Mouse (Mus musculus): ENCODE measurements at regions not wholly inside any gene's neighbourhood (a gene's known extent, or its start where the extent isn't known, plus 50 kb on each side); places are given as distances from the start of the nearest gene placed in this dataset.

GRCm38 (mm10) chr14:46706462-46706861 is 53.9 kb upstream of the Cdkn3 start:
- DNase-seq = no peak

- no peak for DNase-seq
These were observed 56.0 kb upstream of the Cdkn3 start for GRCm38 (mm10) chr14:46704316-46704751.

GRCm38 (mm10) chr14:46702669-46703435 is 57.5 kb upstream of the Cdkn3 start:
- peak; percentile 63 to 67 for DNase-seq

GRCm38 (mm10) chr14:46692571-46692970 is 67.8 kb upstream of the Cdkn3 start:
- no peak for DNase-seq

GRCm38 (mm10) chr14:46692067-46692466 is 68.3 kb upstream of the Cdkn3 start:
- DNase-seq = no peak

- DNase-seq = no peak
These were observed 77.6 kb upstream of the Cdkn3 start for GRCm38 (mm10) chr14:46682728-46683127.

- no peak for DNase-seq
These were observed 81.4 kb upstream of the Cdkn3 start for GRCm38 (mm10) chr14:46678935-46679334.

GRCm38 (mm10) chr14:46671482-46672225 is 88.7 kb upstream of the Cdkn3 start:
- DNase-seq = no peak

GRCm38 (mm10) chr14:46671062-46671461 is 89.3 kb upstream of the Cdkn3 start:
- DNase-seq = no peak

- DNase-seq = no peak
These were observed 89.9 kb upstream of the Cdkn3 start for GRCm38 (mm10) chr14:46670221-46671046.

GRCm38 (mm10) chr14:46668275-46668674 is 92.1 kb upstream of the Cdkn3 start:
- no peak for DNase-seq

GRCm38 (mm10) chr14:46664305-46664704 is 96.0 kb upstream of the Cdkn3 start:
- no peak for DNase-seq

- no peak for DNase-seq
These were observed 96.8 kb upstream of the Cdkn3 start for GRCm38 (mm10) chr14:46663529-46663928.

- peak; percentile 9 to 18 for DNase-seq
These were observed 98.4 kb upstream of the Cdkn3 start for GRCm38 (mm10) chr14:46661792-46662545.

- DNase-seq = no peak
These were observed 99.1 kb upstream of the Cdkn3 start for GRCm38 (mm10) chr14:46661118-46661791.

- no peak for DNase-seq
These were observed 101.0 kb upstream of the Cdkn3 start for GRCm38 (mm10) chr14:46659365-46659764.

GRCm38 (mm10) chr14:46656249-46656648 is 104.1 kb upstream of the Cdkn3 start:
- no peak for DNase-seq

- peak; percentile 5 to 9 for DNase-seq
These were observed 112.9 kb upstream of the Cdkn3 start for GRCm38 (mm10) chr14:46647319-46647974.

GRCm38 (mm10) chr14:46646673-46647318 is 113.5 kb upstream of the Cdkn3 start:
- DNase-seq = no peak

- no peak for DNase-seq
These were observed 121.1 kb upstream of the Cdkn3 start for GRCm38 (mm10) chr14:46639116-46639826.
